Mouse (Mus musculus): ENCODE data around the gene Smchd1.
"Not testable (repeated sequence)": the region's sequence is repeated elsewhere in the genome, so short reads cannot be mapped to it uniquely, and the experiment has no call there.

Gene Smchd1

GRCm38 (mm10) chr17:71457361-71457760 is 17.8 kb downstream of the Smchd1 start:
- ATAC-seq (ENCODE audit: insufficient number of reproducible peaks, low FRiP score, low TSS enrichment) = not testable (repeated sequence)

GRCm38 (mm10) chr17:71445191-71445590 is 30.0 kb downstream of the Smchd1 start:
- no peak for ATAC-seq (ENCODE audit: insufficient number of reproducible peaks, low FRiP score, low TSS enrichment)

GRCm38 (mm10) chr17:71444718-71445117 is 30.4 kb downstream of the Smchd1 start:
- ATAC-seq (ENCODE audit: insufficient number of reproducible peaks, low FRiP score, low TSS enrichment) = no peak

GRCm38 (mm10) chr17:71444126-71444525 is 31.0 kb downstream of the Smchd1 start:
- ATAC-seq (ENCODE audit: insufficient number of reproducible peaks, low FRiP score, low TSS enrichment) = no peak

- ATAC-seq (ENCODE audit: insufficient number of reproducible peaks, low FRiP score, low TSS enrichment) = no peak
These were observed 31.9 kb downstream of the Smchd1 start for GRCm38 (mm10) chr17:71443273-71443672.

- not testable (repeated sequence) for ATAC-seq (ENCODE audit: insufficient number of reproducible peaks, low FRiP score, low TSS enrichment)
These were observed 52.6 kb downstream of the Smchd1 start for GRCm38 (mm10) chr17:71422502-71422901.

GRCm38 (mm10) chr17:71419448-71419847 is 55.7 kb downstream of the Smchd1 start:
- not testable (repeated sequence) for ATAC-seq (ENCODE audit: insufficient number of reproducible peaks, low FRiP score, low TSS enrichment)

GRCm38 (mm10) chr17:71417008-71417407 is 58.1 kb downstream of the Smchd1 start:
- no peak for ATAC-seq (ENCODE audit: insufficient number of reproducible peaks, low FRiP score, low TSS enrichment)

- ATAC-seq (ENCODE audit: insufficient number of reproducible peaks, low FRiP score, low TSS enrichment) = no peak
These were observed 87.7 kb downstream of the Smchd1 start for GRCm38 (mm10) chr17:71387401-71387800.

- ATAC-seq (ENCODE audit: insufficient number of reproducible peaks, low FRiP score, low TSS enrichment) = no peak
These were observed 94.8 kb downstream of the Smchd1 start for GRCm38 (mm10) chr17:71380346-71380745.

GRCm38 (mm10) chr17:71377901-71378300 is 97.2 kb downstream of the Smchd1 start:
- no peak for ATAC-seq (ENCODE audit: insufficient number of reproducible peaks, low FRiP score, low TSS enrichment)

GRCm38 (mm10) chr17:71355526-71355925 is 119.6 kb downstream of the Smchd1 start:
- ATAC-seq (ENCODE audit: insufficient number of reproducible peaks, low FRiP score, low TSS enrichment) = no peak

GRCm38 (mm10) chr17:71354205-71354604 is 120.9 kb downstream of the Smchd1 start:
- no peak for ATAC-seq (ENCODE audit: insufficient number of reproducible peaks, low FRiP score, low TSS enrichment)

GRCm38 (mm10) chr17:71348188-71348587 is 127.0 kb downstream of the Smchd1 start:
- ATAC-seq (ENCODE audit: insufficient number of reproducible peaks, low FRiP score, low TSS enrichment) = no peak

GRCm38 (mm10) chr17:71342006-71342405 is 133.1 kb downstream of the Smchd1 start:
- no peak for ATAC-seq (ENCODE audit: insufficient number of reproducible peaks, low FRiP score, low TSS enrichment)

GRCm38 (mm10) chr17:71338627-71339026 is 136.5 kb downstream of the Smchd1 start:
- no peak for ATAC-seq (ENCODE audit: insufficient number of reproducible peaks, low FRiP score, low TSS enrichment)

GRCm38 (mm10) chr17:71337546-71337945 is 137.6 kb downstream of the Smchd1 start:
- no peak for ATAC-seq (ENCODE audit: insufficient number of reproducible peaks, low FRiP score, low TSS enrichment)

GRCm38 (mm10) chr17:71336421-71336820 is 138.7 kb downstream of the Smchd1 start:
- ATAC-seq (ENCODE audit: insufficient number of reproducible peaks, low FRiP score, low TSS enrichment) = no peak

GRCm38 (mm10) chr17:71332298-71332697 is 142.8 kb downstream of the Smchd1 start:
- ATAC-seq (ENCODE audit: insufficient number of reproducible peaks, low FRiP score, low TSS enrichment) = no peak

- not testable (repeated sequence) for ATAC-seq (ENCODE audit: insufficient number of reproducible peaks, low FRiP score, low TSS enrichment)
These were observed 154.4 kb downstream of the Smchd1 start for GRCm38 (mm10) chr17:71320731-71321130.

GRCm38 (mm10) chr17:71319361-71319760 is 155.8 kb downstream of the Smchd1 start:
- ATAC-seq (ENCODE audit: insufficient number of reproducible peaks, low FRiP score, low TSS enrichment) = no peak

GRCm38 (mm10) chr17:71317571-71317970 is 157.6 kb downstream of the Smchd1 start:
- ATAC-seq (ENCODE audit: insufficient number of reproducible peaks, low FRiP score, low TSS enrichment) = no peak

- ATAC-seq (ENCODE audit: insufficient number of reproducible peaks, low FRiP score, low TSS enrichment) = no peak
These were observed 160.8 kb downstream of the Smchd1 start for GRCm38 (mm10) chr17:71314315-71314714.

All from cerebellum, adult (tissue).